Mouse (Mus musculus) natural killer cell, adult 2 months (primary cell): ENCODE measurements around the gene Frmd5.
"Not testable (repeated sequence)": the region's sequence is repeated elsewhere in the genome, so short reads cannot be mapped to it uniquely, and the experiment has no call there.

Experiments used
- DNase-seq, 2 experiments: peaks; one replicate each; pipeline ENCODE4 v3.0.0; 2022; ENCODE audit warnings: low spot score in 2 of 2

The Frmd5 gene

GRCm38 (mm10) chr2:121574066-121574630 lies 232.7 kb downstream of the Frmd5 start:
- no peak for DNase-seq

GRCm38 (mm10) chr2:121571780-121572179 lies 235.1 kb downstream of the Frmd5 start:
- DNase-seq, result peak; percentile 46 to 65

- DNase-seq, result no peak
Observed at GRCm38 (mm10) chr2:121570999-121571655, 235.8 kb downstream of the Frmd5 start.

- DNase-seq, result no peak
Observed at GRCm38 (mm10) chr2:121570049-121570448, 236.8 kb downstream of the Frmd5 start.

- no peak for DNase-seq
Observed at GRCm38 (mm10) chr2:121565911-121566310, 241.0 kb downstream of the Frmd5 start.

- DNase-seq, result no peak
Observed at GRCm38 (mm10) chr2:121563117-121563516, 243.8 kb downstream of the Frmd5 start.

- no peak for DNase-seq
Observed at GRCm38 (mm10) chr2:121551271-121551670, 255.6 kb downstream of the Frmd5 start.

- no peak for DNase-seq
Observed at GRCm38 (mm10) chr2:121549630-121550029, 257.3 kb downstream of the Frmd5 start.

- DNase-seq, result no peak
Observed at GRCm38 (mm10) chr2:121544829-121545228, 262.1 kb downstream of the Frmd5 start.

- no peak for DNase-seq
Observed at GRCm38 (mm10) chr2:121525056-121525455, 281.8 kb downstream of the Frmd5 start.

- DNase-seq, result not testable (repeated sequence)
Observed at GRCm38 (mm10) chr2:121522830-121523229, 284.1 kb downstream of the Frmd5 start.

GRCm38 (mm10) chr2:121522006-121522405 lies 284.9 kb downstream of the Frmd5 start:
- DNase-seq, result no peak

- DNase-seq, result not testable (repeated sequence)
Observed at GRCm38 (mm10) chr2:121518711-121519110, 288.2 kb downstream of the Frmd5 start.

- DNase-seq, result no peak
Observed at GRCm38 (mm10) chr2:121518106-121518505, 288.8 kb downstream of the Frmd5 start.

GRCm38 (mm10) chr2:121514211-121514610 lies 292.7 kb downstream of the Frmd5 start:
- no peak for DNase-seq

- not testable (repeated sequence) for DNase-seq
Observed at GRCm38 (mm10) chr2:121512991-121513765, 293.7 kb downstream of the Frmd5 start.

GRCm38 (mm10) chr2:121511401-121511800 lies 295.5 kb downstream of the Frmd5 start:
- no peak for DNase-seq

GRCm38 (mm10) chr2:121509584-121509983 lies 297.3 kb downstream of the Frmd5 start:
- DNase-seq, result peak; percentile 6 to 8

- DNase-seq, result no peak
Observed at GRCm38 (mm10) chr2:121507951-121508330, 298.9 kb downstream of the Frmd5 start.

- no peak for DNase-seq
Observed at GRCm38 (mm10) chr2:121507173-121507950, 299.5 kb downstream of the Frmd5 start.

GRCm38 (mm10) chr2:121505942-121506882 lies 300.7 kb downstream of the Frmd5 start, which contains the start of the genes Mfap1a and Wdr76:
Gene Mfap1a (minus strand): TSS chr2:121506665.
Gene Wdr76 (plus strand): TSS chr2:121506723.
- peak; percentile 77 to 79 for DNase-seq
